Mouse (Mus musculus) kidney, postnatal 36 days (tissue): ENCODE data around the gene Tmem209.

Source experiments
- DNase-seq, 2 experiments: peaks; one replicate each; pipeline ENCODE4 v3.0.0; 2021 to 2022; ENCODE audit warnings: mixed read lengths in 2 of 2

Gene Tmem209

GRCm38 (mm10) chr6:30460750-30461446 lies 48.7 kb downstream of the Tmem209 start:
- peak; percentile 42 to 47 for DNase-seq

GRCm38 (mm10) chr6:30459811-30460749 lies 49.5 kb downstream of the Tmem209 start:
- peak; percentile 75 to 91 for DNase-seq

GRCm38 (mm10) chr6:30459056-30459747 lies 50.4 kb downstream of the Tmem209 start:
- DNase-seq, result no peak

- no peak for DNase-seq
These were observed 51.0 kb downstream of the Tmem209 start for GRCm38 (mm10) chr6:30458626-30459025.

- DNase-seq, result no peak
These were observed 52.6 kb downstream of the Tmem209 start for GRCm38 (mm10) chr6:30456991-30457390.

- DNase-seq, result no peak
These were observed 70.0 kb downstream of the Tmem209 start for GRCm38 (mm10) chr6:30439576-30439975.

- DNase-seq, result no peak
These were observed 72.5 kb downstream of the Tmem209 start for GRCm38 (mm10) chr6:30437054-30437453.

- DNase-seq, result no peak
These were observed 73.1 kb downstream of the Tmem209 start for GRCm38 (mm10) chr6:30436476-30436875.

- DNase-seq, result no peak
These were observed 77.0 kb downstream of the Tmem209 start for GRCm38 (mm10) chr6:30432461-30433192.
